Mouse (Mus musculus) E14TG2a.4 (cell line): Measurements from ENCODE around the gene Dnah10.

Experiments used
- H3K27me3 ChIP-seq: 2 replicates; pipeline ENCODE4 v1.6.1; 2014; ENCODE audit warnings: low read length, control low read depth; ENCODE audit not compliant: insufficient read depth
- H3K36me3 ChIP-seq: 2 replicates; pipeline ENCODE4 v1.6.1; 2014; ENCODE audit warnings: low read length, control low read depth; ENCODE audit not compliant: insufficient read depth
- H3K4me1 ChIP-seq: replicated peaks from 2 replicates; pipeline ENCODE4 v1.6.1; 2014; ENCODE audit warnings: low read depth, low read length, control low read depth
- H3K4me3 ChIP-seq: replicated peaks from 2 replicates; pipeline ENCODE4 v1.5.1; 2014; ENCODE audit warnings: mild to moderate bottlenecking, low read length
- H3K9me3 ChIP-seq: 2 replicates; pipeline ENCODE4 v1.6.1; 2014; ENCODE audit warnings: low read length, control low read depth
- CTCF ChIP-seq: conservative IDR thresholded peaks from 2 replicates; pipeline ENCODE4 v1.5.1; 2014; ENCODE audit warnings: low read length
- NANOG ChIP-seq: IDR thresholded peaks from 2 replicates; pipeline ENCODE4 v1.6.1; 2014; ENCODE audit warnings: borderline replicate concordance, low read length, mixed read lengths
- POU5F1 ChIP-seq: IDR thresholded peaks from 2 replicates; pipeline ENCODE4 v1.6.1; 2014; ENCODE audit warnings: low read length, borderline replicate concordance

Gene Dnah10

GRCm38 (mm10) chr5:124862013-124862866 is 137.4 kb downstream of the Dnah10 start, which contains the start of the genes Ccdc92 and Zfp664:
TSS of gene Ccdc92 (minus strand) at chr5:124862424.
TSS of gene Zfp664 (plus strand) at chr5:124862691.
- peaks cover 29% of the 10 kb centered on the region for H3K36me3 ChIP-seq
- TF ChIP-seq NANOG (no peak), CTCF (no peak), POU5F1 (no peak)
- peaks cover 13% of the 10 kb centered on the region for H3K27me3 ChIP-seq
- peak within 1 kb of the TSS; percentile 95 for H3K4me3 ChIP-seq
- peaks cover 28% of the 10 kb centered on the region for H3K4me1 ChIP-seq
- no peaks in the 10 kb centered on the region for H3K9me3 ChIP-seq

GRCm38 (mm10) chr5:124862871-124863741 is 138.2 kb downstream of the Dnah10 start:
- Histone ChIP-seq H3K36me3 (peaks cover 32% of the 10 kb centered on the region), H3K4me3 (peak overlapping the region; percentile 95), H3K27me3 (peaks cover 13% of the 10 kb centered on the region), H3K4me1 (peaks cover 28% of the 10 kb centered on the region), H3K9me3 (no peaks in the 10 kb centered on the region)
- TF ChIP-seq CTCF (no peak), NANOG (no peak), POU5F1 (no peak)

GRCm38 (mm10) chr5:124868981-124869380 is 144.1 kb downstream of the Dnah10 start:
- TF ChIP-seq POU5F1 (no peak), CTCF (peak; percentile 21), NANOG (no peak)
- peaks cover 82% of the 10 kb centered on the region for H3K36me3 ChIP-seq

GRCm38 (mm10) chr5:124872033-124872432 is 147.1 kb downstream of the Dnah10 start:
- peaks cover 50% of the 10 kb centered on the region for H3K4me1 ChIP-seq
- TF ChIP-seq NANOG (no peak), CTCF (no peak), POU5F1 (no peak)
- no peaks in the 10 kb centered on the region for H3K9me3 ChIP-seq
- H3K36me3 ChIP-seq = peaks cover 88% of the 10 kb centered on the region
- no peak overlapping the region for H3K4me3 ChIP-seq
- H3K27me3 ChIP-seq = no peaks in the 10 kb centered on the region

More at GRCm38 (mm10) chr5:124868981-124869380, 144.1 kb downstream of the Dnah10 start:
- no peaks in the 10 kb centered on the region for H3K9me3 ChIP-seq
- H3K4me1 ChIP-seq = peaks cover 46% of the 10 kb centered on the region
- no peak overlapping the region for H3K4me3 ChIP-seq
- no peaks in the 10 kb centered on the region for H3K27me3 ChIP-seq

GRCm38 (mm10) chr5:124873096-124873495 is 148.2 kb downstream of the Dnah10 start:
- H3K4me1 ChIP-seq = peaks cover 50% of the 10 kb centered on the region
- no peak overlapping the region for H3K4me3 ChIP-seq
- H3K27me3 ChIP-seq = no peaks in the 10 kb centered on the region
- no peak for TF ChIP-seq CTCF
- TF ChIP-seq POU5F1 = no peak
- TF ChIP-seq NANOG = no peak
- H3K9me3 ChIP-seq = no peaks in the 10 kb centered on the region
- peaks cover 88% of the 10 kb centered on the region for H3K36me3 ChIP-seq

- Histone ChIP-seq H3K27me3 (no peaks in the 10 kb centered on the region), H3K36me3 (peaks cover 90% of the 10 kb centered on the region), H3K4me1 (peaks cover 44% of the 10 kb centered on the region), H3K9me3 (no peaks in the 10 kb centered on the region), H3K4me3 (no peak overlapping the region)
- no peak for TF ChIP-seq POU5F1
- TF ChIP-seq CTCF = no peak
- no peak for TF ChIP-seq NANOG
These were observed 149.2 kb downstream of the Dnah10 start for GRCm38 (mm10) chr5:124873890-124874601.

GRCm38 (mm10) chr5:124879251-124879650 is 154.4 kb downstream of the Dnah10 start:
- no peak overlapping the region for H3K4me3 ChIP-seq
- TF ChIP-seq NANOG (no peak), POU5F1 (no peak), CTCF (no peak)
- H3K36me3 ChIP-seq = peaks cover 95% of the 10 kb centered on the region
- H3K27me3 ChIP-seq = no peaks in the 10 kb centered on the region
- H3K9me3 ChIP-seq = no peaks in the 10 kb centered on the region
- H3K4me1 ChIP-seq = peaks cover 24% of the 10 kb centered on the region
